Mouse (Mus musculus): ENCODE results near the gene Ang2. TPM values are rescaled to one million over a fixed set of nuclear protein-coding genes. Genes with fewer than 3 reads are reported as not detected.
"Not testable (repeated sequence)": the region's sequence is repeated elsewhere in the genome, so short reads cannot be mapped to it uniquely, and the experiment has no call there.

Gene Ang2
- not detected in 2 replicates for total RNA-seq (2021)
- long read RNA-seq, experiment 1 = 0 reads
- long read RNA-seq, experiment 2 = 0 reads

DNA sequence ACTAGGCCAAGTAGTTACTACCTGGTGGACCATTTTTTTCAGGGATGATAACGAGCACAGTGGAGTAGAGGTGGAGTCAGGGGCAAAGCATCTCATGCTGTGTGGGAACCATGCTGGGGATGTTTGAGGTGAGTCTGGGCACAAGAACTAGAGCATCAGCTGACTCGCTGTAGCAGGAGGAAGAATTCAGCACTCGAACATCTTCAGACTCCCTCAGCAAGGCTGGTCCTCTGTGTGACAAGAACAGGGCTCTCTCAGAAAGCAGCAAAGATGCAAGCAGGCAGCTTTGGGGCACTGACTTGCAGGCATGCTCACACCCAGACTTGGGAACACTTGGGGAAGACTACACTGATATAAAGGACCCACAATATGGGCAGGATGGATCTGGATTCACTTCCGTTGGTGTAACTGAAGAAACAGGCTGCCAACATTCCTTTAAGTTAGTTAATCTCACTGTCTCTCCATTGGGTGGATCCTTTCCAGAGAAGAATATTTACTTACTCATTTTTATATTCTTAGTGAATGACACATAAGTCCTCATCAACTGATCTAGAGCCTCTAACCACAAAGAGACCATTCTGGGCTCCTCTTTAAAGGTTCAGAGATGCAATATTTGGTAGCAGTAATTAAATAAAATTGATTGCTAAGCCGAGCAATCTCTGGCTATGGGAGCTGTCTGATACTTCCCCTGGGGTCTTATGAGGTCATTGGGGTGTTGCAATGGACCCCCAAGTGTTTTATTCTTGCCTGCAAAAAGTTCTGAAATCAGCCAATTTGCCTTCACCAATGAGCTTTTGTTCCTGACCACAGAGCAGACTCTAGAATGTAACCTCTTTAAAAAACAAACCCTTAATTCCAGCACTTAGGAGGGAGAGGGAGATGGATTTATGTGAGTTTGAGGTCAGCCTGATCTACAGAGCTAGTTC, at the start of gene Ang2:
Gene Ang2 (minus strand): TSS at position 51 of the 926 bp plus-strand sequence.
- no peak for DNase-seq

DNA sequence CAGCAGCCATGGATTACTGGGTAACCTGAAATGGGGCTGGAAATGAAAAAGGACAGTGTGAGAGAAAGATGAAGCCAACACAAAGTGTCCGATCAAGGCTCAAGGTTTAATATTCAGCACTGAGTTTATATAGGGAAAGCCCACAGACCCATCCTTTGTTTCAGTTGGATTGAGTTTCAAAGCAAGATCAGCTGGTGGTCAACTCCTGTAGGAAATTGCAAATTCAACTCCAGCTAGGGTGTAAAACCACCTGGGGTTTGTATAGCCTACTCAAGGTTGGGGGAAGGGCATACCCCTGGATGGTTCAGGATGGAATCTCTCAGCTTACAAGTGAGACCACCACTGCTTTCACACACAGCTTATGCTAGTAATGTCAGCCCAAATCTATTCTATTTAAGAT, 48.8 kb upstream of the Ang2 start:
- no peak for DNase-seq

DNA sequence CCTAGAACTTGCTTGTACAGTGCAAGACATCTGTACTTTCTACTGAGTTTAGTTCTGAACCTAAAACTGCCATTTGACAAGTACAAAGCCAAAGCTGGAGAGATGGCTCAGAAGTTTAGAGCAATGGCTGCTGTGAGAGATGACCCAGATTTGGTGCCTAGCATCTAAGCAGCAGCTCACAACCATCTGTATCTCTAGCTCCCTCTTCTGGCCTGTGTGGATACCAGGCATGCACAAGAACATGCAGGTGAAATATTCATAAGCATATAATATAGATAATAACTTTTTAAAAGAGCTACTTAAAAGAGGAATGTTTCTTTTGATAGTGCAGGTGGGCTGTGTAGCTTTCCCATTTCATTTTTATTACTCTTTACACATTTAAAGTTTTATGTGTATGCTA, 42.0 kb upstream of the Ang2 start:
- peak; percentile 53 for DNase-seq

- DNase-seq = not testable (repeated sequence)
Observed at GRCm38 (mm10) chr14:51237488-51237887, 38.5 kb upstream of the Ang2 start.

DNA sequence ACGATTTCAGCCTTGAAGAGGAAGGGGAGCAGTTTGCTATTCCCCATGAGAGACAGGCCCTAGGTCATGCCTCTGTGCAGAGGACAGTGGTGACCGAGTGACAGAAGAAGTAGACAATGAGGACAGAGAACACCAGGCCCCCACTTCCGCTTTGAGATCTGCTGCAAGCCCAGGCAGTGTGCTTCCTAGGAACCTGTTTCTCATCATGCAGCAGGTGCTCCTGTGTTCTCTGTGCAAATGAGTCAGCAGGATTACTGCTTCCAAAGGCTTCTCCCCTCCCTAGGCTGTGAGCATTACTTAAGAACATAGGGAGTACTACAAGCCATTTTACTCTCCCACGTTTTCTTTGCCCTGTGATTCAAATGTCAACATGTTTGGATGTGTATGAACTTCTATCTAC, 30.7 kb upstream of the Ang2 start:
- DNase-seq = not testable (repeated sequence)

- DNase-seq = not testable (repeated sequence)
Observed at GRCm38 (mm10) chr14:51220075-51220474, 21.1 kb upstream of the Ang2 start.

DNA sequence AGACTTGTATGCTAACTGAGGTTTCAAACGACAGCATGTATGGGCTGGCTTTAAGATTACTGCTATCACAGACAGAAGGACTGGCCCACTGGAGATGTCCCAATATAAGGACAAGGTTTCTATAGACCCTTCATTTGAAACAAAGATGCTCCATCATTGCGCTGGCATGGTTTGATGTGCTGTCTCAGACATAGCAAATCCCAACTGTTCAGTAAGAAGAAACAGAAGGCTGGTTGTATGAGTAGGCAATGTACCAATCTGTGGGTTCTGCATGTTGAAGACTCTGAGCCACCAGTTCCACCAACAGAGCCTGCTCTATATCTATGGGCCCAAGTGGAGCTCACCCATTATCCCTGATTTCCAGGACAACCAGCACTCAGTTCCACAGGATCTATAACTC, 4.2 kb upstream of the Ang2 start, which contains the start of gene Ear14:
Gene Ear14 (plus strand): TSS at position 277 of the 400 bp plus-strand sequence.
- DNase-seq = no peak

GRCm38 (mm10) chr14:51200466-51200865, 1.5 kb upstream of the Ang2 start:
- no peak for DNase-seq

DNA sequence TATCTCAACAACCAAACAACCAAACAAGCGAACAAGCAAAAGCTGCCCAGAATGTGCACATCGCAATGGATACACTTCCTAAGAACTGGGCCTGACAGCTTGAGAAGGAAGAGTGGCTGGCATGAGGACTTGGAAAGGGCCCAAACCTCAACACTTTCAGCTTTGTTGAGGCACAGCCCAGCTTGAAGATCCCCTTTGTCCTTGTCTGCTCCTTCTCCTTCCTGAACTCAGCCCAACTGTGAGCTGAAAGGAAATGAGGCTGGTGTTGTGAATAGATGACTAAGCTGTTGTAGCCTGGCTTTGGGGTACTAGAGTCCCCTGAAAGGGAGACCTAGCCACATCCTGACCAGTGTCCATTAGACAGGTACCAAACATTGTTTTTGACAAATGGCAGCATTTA, 1.1 kb upstream of the Ang2 start:
- no peak for DNase-seq

- peak; percentile 11 for DNase-seq
Observed at GRCm38 (mm10) chr14:51195681-51196080, 3.3 kb downstream of the Ang2 start.

GRCm38 (mm10) chr14:51181051-51181450, 17.9 kb downstream of the Ang2 start:
- DNase-seq = not testable (repeated sequence)

- DNase-seq = no peak
Observed at GRCm38 (mm10) chr14:51173843-51174242, 25.1 kb downstream of the Ang2 start.

GRCm38 (mm10) chr14:51172947-51173346, 26.0 kb downstream of the Ang2 start:
- DNase-seq = not testable (repeated sequence)

GRCm38 (mm10) chr14:51172095-51172865, 26.7 kb downstream of the Ang2 start:
- peak; percentile 43 for DNase-seq

GRCm38 (mm10) chr14:51166068-51166467, 32.9 kb downstream of the Ang2 start:
- DNase-seq = no peak

DNA sequence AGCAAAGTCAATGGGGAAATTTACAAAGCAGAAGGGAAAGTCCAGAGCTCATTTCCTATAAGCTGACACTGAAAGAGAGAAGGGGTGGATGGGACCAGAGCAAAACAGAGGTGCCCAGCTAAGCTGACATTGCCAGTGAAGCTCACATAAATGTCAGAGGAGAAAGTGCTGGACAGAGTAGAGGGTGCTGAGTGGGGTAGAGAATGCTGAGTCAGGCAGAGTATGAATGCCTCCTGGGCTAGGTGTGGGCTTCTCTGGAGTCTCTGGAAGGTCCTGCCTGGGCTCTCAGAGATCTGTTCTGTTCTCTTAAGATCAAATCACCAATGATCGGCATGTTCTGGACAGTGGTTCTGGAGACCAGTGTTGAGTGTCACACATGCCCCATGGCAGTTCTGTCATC, 33.5 kb downstream of the Ang2 start:
- DNase-seq = no peak

DNA sequence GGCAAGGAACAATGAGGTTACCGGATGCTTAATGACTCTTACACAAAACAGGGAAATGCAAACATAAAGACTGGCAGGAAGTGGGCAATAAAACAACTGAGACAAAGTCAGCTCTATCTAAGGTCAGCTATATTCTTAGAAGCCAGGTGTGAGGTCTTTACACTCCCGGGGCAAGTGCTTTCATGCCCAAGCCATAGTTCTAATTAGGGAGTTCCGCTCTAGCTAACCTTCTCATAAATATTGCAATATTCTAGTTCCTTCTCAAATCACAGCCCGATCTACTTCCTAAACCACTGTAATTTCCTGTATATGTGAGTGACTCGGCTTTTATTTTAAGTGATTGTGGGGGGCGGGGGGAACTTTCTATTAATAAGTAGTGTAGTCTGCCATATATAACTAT, 35.6 kb downstream of the Ang2 start:
- not testable (repeated sequence) for DNase-seq

DNA sequence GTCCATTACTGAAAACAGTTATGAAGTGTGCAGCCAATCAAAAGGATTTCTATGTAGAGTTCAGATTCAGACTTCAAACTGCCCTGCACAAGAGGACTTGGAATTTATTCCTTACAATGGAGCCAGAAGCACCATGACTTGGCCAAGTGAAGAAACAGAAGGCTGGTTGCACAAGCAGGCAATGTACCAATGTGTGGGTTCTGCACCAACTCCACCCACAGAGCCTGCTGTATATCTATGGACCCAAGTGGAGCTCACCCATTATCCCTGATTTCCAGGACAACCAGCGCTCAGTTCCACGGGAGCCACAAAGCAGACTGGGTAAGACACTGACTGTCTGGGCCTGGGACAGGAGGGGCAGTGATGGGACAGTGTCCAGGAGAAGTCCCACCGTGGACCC, 37.0 kb downstream of the Ang2 start, which contains the start of gene Rnase2b:
Gene Rnase2b (plus strand): TSS at position 285 of the 400 bp plus-strand sequence.
- peak; percentile 17 for DNase-seq

- no peak for DNase-seq
Observed at GRCm38 (mm10) chr14:51157072-51157471, 41.9 kb downstream of the Ang2 start.

DNA sequence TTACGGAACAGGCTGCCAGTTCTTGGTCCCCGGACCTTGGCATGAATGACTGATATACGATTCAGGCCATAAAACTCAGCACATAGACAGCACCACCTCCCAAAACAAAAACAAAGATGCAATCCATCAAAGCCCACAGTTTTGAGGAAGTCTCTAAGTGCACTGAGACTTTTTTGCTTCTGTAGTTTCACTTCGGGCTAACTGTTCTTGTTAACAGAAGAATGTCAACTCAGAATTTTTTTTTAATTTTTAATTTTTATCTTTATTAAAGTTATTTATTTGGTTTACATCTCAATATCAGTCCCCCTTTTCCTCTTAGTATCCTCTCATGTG, 42.2 kb downstream of the Ang2 start:
- no peak for DNase-seq

DNA sequence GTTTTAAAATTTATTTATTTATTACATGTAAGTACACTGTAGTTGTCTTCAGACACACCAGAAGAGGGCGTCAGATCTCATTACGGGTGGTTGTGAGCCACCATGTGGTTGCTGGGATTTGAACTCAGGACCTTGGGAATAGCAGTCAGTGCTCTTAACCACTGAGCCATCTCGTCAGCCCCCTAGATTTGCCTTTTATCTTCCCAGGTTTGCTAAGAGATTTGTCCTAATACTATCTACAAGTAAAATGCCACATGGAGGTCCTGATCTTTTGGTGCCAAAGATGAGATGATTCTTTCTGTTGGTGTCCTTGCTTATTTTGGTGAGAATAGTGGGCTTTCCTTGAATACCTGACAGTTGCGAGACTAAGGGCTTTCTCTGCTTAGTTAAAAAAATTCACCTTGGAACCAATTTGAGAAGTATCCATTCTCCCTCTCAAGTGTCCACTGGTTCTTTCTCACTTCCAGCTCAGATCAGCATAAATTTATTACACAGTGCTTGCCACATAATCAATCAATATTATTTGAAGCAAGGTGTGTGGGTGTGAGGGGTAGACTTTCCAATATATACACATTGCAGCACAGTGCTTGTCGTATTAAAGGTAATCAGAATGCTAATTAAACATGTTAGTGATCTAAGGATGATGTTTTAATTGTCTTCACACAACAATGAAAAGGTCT, 42.8 kb downstream of the Ang2 start:
- DNase-seq = no peak

DNA sequence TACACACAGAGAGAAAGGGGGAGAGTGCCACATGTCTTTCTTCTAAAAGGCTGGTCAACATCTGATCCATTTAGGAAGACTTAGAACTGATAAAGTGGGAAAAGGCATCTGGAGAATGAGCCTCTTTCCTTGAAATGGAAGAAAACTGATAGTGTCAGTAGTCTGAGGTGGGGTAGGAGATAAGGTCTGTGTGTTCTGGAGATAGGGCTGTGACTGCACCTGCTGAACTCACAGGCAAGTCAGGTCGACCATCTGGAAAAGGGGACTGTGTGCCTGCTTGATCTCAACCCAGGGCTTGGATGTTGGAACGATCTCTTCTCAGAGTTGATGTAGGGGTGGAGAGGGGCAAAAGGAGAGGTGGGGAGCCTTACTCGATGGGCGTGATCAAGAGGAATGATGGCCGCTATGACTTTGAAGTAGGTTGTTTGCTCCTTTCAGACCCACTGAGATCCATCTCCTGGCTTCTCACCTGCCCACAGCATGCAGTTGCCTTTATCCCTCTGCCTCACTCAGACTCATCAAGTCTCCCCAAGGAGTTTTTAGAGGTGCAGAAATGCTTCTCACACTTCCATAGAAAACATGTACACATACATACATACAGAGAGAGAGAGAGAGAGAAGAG, 46.6 kb downstream of the Ang2 start:
- DNase-seq = no peak
